Mouse (Mus musculus) G1E-ER4 (cell line): Measurements from ENCODE around the gene Osbp2. TPM values are rescaled to one million over a fixed set of nuclear protein-coding genes. Genes with fewer than 3 reads are reported as not detected.

ENCODE experiments used
- GATA1 ChIP-seq: IDR thresholded peaks from one replicate; pipeline ENCODE4 v1.8.0; 2012; ENCODE audit warnings: low read length, inconsistent platforms
- polyA plus RNA-seq: library from polyadenylated mRNA; stranded (reverse); fragments of >175 nt; gene quantifications from 2 replicates; pipeline ENCODE4 v1.2.3, GENCODE M21; 2012

The Osbp2 gene
- polyA plus RNA-seq, 1 experiment = not detected

DNA sequence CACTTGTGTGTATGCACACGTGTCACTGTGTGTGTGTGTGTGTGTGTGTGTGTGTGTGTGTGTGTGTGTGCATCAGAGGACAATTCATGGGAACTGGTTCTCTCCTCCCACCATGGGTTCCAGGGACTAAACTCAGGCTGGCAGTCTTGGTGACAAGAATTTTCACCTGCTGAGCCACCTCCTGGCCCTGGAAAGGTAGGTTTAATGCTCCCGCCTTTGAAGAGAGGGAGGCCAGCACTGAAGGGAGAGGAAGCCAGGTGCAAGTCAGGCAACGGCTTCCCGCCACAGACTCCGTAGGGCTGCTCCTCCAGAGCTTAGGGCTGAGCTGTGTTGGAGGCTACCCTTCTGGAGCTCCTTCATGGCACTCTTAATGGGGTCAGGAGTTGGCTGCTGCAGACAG, 104.3 kb downstream of the Osbp2 start:
- no peak for TF ChIP-seq GATA1

- TF ChIP-seq GATA1 = no peak
Measured at GRCm38 (mm10) chr11:3755341-3755740, 108.4 kb downstream of the Osbp2 start.

DNA sequence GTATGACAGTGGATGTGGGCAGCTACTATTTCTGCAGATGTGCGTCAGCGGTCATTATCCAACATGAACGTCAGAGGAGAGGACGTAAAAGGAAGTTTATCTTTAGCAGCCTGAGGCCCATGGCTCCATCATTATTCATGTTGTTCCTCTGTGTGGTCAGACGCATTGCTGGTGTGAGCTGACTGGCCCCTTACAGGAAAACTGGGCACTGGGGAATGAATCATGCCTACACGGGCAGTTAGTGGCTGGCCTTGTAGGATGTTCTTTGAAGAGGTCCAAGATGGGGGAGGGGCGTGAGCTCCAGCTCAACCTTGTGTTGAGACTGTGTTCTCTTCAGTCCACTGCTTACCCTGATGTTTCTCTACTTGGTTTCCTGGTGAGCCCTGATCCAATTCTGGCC, 109.0 kb downstream of the Osbp2 start:
- TF ChIP-seq GATA1 = no peak

- TF ChIP-seq GATA1 = no peak
Measured at GRCm38 (mm10) chr11:3753897-3754296, 109.8 kb downstream of the Osbp2 start.

DNA sequence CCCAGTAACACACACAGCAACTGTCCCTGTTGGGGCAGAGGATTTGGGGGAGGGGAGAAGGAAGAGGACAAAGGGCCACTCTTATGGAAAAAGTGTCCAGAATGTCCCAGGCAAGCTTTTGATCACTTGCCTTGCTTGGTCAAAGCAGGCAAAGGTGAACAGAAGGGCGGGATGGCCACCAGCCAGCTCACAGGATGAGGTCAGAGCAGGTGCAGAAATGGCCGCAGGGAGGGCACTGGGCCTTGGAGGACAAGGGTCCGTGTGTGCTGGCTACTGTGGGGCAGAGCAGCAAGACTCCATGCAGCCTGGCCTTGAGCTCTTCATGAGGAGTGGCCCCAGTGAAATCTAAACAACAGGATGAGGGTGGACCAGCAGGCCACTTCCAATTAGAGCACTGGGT, 110.9 kb downstream of the Osbp2 start:
- no peak for TF ChIP-seq GATA1

GRCm38 (mm10) chr11:3749831-3750230, 113.9 kb downstream of the Osbp2 start:
- no peak for TF ChIP-seq GATA1

DNA sequence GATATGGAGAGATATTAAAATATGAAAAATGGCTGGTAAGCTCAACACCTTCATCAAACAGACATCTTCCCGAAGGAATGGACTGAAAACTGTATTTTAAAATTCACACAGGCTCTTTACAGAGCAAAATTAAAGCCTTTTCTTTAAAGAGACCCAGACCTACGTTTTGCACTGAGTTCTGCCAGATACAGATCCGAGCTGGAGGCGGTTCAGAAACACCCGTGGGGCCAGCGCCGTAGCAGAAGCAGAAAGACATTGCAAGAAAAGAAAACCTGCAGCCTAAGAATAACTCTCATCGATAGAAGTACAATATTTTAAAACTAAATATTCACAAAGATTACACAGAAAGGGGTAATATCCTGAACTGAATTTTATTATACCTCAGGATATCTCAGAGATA, 121.3 kb downstream of the Osbp2 start:
- TF ChIP-seq GATA1 = no peak

- TF ChIP-seq GATA1 = no peak
Measured at GRCm38 (mm10) chr11:3741183-3741582, 122.5 kb downstream of the Osbp2 start.

GRCm38 (mm10) chr11:3738778-3739177, 124.9 kb downstream of the Osbp2 start:
- no peak for TF ChIP-seq GATA1

GRCm38 (mm10) chr11:3735715-3736114, 128.0 kb downstream of the Osbp2 start:
- TF ChIP-seq GATA1 = no peak

GRCm38 (mm10) chr11:3733933-3734636, 129.6 kb downstream of the Osbp2 start:
- TF ChIP-seq GATA1 = no peak

DNA sequence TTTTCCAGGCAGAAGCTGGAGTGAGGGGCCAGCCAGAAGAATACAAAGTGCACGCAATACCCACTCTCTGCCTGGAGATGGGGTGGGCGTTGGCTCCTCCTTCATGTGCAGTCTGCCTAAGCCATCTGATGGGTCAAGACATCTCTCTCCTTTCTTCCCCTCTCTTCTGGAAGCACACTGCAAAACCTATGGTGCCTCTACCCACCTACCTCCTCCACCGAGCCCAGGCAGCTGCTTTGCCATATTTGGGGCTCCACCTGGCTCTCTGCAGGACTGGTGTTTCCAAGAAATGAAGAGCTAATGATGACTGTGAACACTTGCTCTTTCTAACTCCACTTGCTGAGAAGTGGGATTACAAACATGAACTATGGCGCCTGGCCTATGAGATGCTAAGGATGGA, 132.2 kb downstream of the Osbp2 start:
- no peak for TF ChIP-seq GATA1

DNA sequence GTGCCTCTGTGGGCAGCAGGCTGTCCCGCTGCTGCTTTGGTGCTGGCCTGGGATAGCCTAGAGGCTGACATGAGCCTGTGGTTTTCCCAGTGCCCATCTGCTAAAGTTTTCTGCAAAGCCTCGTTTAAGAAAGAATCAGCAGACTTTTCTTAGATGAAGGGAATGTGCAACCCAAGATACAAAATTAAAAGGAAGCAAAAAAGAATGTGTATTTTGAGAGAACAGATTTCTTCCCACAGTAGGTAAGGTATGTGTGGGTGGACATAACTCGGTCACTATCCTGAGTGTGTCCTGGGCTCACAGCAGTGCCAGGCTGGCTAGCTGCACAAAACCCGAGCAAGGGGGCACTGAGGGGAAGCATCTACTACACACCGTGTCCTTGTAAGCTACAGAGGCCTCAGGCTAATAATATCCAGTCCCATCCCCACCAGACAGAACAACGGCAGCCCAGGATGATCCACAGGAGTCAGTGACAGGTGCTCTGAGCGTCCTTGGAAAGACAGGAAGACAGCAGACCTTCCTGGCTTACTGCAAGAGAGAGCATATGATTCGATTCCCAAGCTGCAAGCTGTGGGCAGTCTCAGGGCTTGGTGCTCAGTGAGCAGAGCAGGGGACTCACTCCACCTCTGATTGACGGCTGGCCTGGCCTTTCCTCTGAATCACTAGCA, 136.1 kb downstream of the Osbp2 start:
- no peak for TF ChIP-seq GATA1

DNA sequence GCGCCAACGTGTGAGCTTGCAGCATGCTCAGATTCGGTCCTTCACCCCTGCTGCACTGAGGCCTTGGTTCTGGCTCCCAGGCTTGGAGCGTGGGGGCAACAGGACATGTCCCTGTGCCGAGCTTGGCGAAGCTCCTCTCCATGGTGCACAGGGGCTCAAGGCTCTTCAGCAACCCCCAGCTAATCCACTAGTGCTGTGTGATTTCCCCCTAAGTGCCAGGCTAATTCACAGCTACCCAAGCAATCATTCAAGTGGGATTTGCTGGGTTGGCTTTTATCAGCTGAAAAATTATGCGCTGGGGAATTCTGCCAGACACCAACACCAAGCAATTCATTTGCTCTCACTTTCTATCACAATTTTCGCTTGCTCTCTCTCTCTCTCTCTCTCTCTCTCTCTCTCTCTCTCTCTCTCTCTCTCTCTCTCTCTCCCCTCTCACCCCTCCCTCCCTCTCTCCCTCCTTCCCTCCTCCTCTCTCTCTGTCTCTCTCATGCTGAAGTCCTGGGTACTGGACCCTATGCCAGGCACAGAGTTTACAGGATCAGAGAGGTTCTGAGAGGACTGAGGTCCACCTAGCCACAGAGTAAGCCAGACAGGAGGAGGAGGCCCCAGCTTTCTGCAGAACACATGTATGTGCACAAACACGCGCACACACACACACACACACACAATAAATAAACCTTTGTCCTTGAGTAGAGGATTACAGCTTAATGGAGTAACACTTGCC, 138.2 kb downstream of the Osbp2 start:
- no peak for TF ChIP-seq GATA1

- TF ChIP-seq GATA1 = no peak
Measured at GRCm38 (mm10) chr11:3724726-3725125, 139.0 kb downstream of the Osbp2 start.

DNA sequence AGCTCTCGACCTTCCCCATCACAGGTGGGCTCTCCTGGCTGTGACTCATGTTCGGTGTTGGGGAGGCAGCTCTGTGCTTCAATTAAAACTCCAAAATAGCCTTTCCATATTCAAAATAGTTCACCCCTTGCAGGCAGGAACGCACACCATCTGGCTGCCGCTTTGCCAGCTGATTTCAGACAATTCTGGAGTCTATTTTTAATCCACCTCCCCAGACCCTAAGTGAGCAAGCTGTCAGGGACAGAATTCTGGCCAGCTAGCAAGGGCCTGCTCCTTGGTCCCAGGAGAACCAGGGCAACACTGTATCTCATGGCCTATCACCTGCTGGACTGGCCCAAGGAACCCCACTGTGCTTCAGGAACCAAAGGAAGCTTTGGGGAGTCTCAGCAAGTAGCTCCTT, 139.8 kb downstream of the Osbp2 start:
- TF ChIP-seq GATA1 = no peak

GRCm38 (mm10) chr11:3722861-3723260, 140.8 kb downstream of the Osbp2 start:
- no peak for TF ChIP-seq GATA1
